Mouse (Mus musculus): ENCODE results near the gene Rcan2.
A peak's percentile ranks its signal among the peaks of the same experiment; 100 is the strongest.

Rcan2 gene

DNA sequence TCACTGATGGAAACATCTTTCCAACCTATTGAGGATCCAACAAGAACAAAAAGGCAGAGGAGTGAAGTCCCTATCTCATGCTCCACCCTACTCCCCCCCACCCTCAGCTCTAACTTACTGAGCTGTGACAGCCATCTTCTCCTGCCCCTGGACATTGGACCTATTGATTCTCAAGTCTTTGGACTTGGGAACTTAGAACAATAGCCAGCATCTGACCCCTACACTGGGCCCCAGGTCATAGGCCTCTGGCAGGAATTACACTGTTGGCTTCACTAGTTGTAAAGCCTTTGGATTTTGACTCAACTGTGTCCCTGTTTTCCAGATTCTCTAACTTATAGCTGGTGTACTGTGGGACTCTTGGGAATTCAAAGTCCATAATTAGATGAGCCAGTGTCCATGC is 270.5 kb downstream of the Rcan2 start:
- no peak for DNase-seq (ENCODE audit: extremely low read depth, low read depth)

DNA sequence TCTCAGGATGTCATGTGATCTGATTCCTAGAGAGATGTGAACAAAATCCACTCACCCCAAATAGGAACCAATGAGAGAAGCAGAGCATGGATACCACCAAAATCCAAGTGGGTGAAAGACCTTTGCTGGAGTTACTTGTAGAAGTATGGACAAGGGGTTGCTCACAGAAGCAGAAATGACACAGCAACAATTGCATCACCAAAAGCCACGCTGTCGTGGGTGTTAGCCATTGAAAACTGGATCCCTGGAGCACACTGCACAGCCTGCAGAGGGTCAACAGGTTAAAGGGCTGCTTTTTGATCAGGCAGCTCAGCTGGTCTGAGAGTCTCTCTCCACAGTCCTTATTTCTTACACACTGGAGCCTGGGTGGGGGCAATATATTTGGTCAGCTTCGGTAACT is 274.4 kb downstream of the Rcan2 start:
- no peak for DNase-seq (ENCODE audit: extremely low read depth, low read depth)

DNA sequence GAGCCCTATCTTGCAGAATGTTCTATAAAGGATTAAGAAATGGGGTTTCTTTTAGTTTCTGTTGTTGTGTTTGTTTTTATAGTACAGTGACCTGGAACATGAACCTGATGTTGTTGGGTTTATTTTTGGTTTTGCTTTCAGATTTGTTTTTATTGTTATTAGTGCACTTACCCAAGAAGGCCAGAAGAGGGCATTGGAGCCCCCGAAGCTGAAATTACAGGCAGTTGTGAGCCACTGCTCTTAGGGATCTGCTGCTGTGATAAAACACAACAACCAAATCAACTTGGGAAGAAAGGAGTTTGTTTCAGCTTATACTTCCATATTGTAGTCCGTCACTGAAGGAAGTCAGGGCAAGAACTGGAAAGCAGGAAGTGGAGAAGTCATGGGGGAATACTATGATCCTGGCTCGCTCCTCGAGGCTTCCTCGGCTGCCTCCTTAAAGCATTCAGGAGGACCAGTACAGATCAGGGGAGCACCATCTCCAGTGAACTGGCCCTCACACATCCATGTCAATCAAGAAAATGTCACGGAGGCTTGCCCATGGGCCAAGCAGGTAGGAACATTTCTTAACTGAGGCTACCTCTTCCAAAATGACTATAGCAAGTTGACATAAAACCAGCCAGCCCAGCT is 275.0 kb downstream of the Rcan2 start:
- peak; percentile 56 for DNase-seq (ENCODE audit: extremely low read depth, low read depth)

DNA sequence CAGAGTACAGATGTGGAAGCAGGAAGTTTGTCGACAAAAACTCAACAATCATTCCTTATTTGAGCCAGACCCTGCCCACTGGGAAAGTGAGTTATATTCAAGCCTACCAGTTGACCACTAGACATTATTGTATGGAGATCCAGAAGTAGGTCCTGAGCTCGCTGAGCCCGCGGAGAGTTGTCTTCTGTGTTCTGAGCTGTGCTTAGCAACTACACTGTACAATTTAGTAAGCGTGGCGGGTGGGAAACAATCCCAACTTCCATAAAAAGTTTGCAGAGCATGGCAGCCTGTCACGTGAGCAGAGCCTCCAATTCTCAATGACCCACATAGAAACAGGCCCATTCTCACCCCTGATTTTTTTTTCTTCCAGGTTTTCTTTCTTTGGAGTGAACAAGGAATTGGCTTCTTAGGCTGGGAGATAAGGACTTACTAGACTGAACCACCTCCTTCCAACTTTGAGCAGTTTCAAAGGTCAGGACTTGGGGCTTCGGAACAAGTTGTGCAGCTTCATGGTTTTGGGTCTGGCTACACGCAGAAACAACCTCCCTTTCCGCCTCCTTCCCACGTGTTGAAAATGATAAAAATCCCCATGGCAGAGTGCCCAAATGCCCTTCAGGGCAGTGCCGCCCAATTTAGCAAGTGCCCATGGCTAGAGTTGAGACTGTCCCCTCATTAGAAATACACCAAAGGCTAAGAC is 276.1 kb downstream of the Rcan2 start:
- no peak for DNase-seq (ENCODE audit: extremely low read depth, low read depth)

DNA sequence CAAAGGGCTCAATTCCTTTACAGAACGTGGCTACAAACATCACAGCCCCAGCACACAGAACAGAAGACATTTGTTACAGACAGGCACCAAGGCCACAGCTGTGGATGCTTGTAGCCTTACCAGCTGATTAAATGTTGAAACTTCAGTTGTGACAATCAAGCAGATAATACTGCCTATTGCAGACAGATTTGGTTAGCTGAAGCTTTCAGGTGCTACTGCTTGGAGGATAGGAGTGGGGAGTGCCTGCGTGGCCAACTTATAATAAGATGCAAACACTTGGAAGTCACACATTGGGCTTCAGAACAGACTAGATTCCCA is 276.7 kb downstream of the Rcan2 start:
- DNase-seq (ENCODE audit: extremely low read depth, low read depth): no peak

DNA sequence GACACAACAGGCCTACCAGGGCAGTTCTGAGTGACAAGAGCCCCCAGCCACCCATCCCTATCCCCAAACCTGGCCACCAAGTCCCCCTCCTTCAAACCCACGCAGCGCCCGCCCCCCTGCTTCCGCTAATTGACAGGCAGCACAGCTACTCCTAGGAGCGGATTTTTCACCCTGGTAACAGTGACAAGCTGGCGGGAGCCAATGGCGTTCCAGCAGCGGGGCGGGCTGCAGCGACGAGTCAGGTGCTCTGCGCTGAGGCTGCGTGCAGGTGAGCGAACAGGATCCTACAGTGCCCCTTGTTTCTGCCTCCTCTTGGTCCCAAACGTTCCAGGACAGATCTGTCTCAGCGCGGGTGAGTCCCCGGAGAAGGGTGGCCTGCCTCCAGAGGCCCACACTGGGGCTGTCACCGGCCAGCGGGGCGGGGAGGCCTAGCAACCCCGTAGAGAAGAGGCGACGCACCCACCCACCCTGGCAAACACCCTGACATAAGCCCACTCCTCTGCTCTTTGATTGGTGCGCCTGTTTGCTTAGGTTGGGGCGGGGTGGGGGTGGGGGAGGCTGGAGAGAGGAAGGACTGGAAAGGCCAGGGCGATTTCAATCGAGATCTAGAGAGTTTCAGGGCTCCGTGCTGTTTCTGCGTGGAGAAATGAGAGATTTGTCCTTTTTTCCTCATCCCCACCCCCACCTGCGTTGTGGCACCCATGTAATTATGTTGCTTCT is 277.6 kb downstream of the Rcan2 start, which contains the start of gene Enpp5:
TSS of gene Enpp5 (plus strand) at position 183 of the 720 bp plus-strand sequence.
- peak; percentile 76 for DNase-seq (ENCODE audit: extremely low read depth, low read depth)

DNA sequence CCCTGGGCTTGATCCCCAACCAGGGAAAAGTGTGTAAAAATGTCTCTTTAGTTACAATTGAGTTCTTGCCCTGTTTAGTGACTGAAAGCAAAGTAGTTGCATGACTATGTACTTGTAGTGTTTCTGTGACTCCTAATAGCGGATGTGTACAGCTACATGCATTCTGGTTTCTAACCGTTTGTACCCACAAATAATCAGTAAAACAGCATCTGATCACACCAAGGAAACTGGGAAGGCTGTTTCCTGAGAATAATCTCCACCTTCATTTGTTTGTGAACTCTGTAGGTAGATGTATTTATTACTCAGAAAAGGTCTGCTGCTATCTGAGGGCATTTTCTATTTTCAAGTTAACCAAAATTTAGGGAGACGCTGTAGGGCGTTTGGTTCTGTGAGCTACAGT is 282.0 kb downstream of the Rcan2 start:
- peak; percentile 63 for DNase-seq (ENCODE audit: extremely low read depth, low read depth)

GRCm38 (mm10) chr17:44088226-44088625 is 287.1 kb downstream of the Rcan2 start:
- no peak for DNase-seq (ENCODE audit: extremely low read depth, low read depth)

Measured in MEL-GATA-1-ER (cell line).